Mouse (Mus musculus): ENCODE results near the gene Prdm16. TPM values are rescaled to one million over a fixed set of nuclear protein-coding genes. Genes with fewer than 3 reads are reported as not detected.

Prdm16 gene
- polyA plus RNA-seq, 1 experiment from 2014 or later: 20.8 TPM

GRCm38 (mm10) chr4:154661256-154661655, 24.6 kb upstream of the Prdm16 start:
- H3K36me3 ChIP-seq: no peaks in the 10 kb centered on the region
- 33% methylated on average over 6 of the region's 6 CpGs for WGBS
- no peak overlapping the region for H3K27ac ChIP-seq
- no peak for ATAC-seq (ENCODE audit: insufficient read depth, low FRiP score, low read depth)
- no peak overlapping the region for H3K9ac ChIP-seq
- no peak overlapping the region for H3K4me2 ChIP-seq
- H3K4me1 ChIP-seq: no peaks in the 10 kb centered on the region
- no peak overlapping the region for H3K4me3 ChIP-seq (replicated peaks)
- no peaks in the 10 kb centered on the region for H3K9me3 ChIP-seq
- no peaks in the 10 kb centered on the region; the same call in 1 of the 2 replicates for H3K27me3 ChIP-seq (replicated peaks)

DNA sequence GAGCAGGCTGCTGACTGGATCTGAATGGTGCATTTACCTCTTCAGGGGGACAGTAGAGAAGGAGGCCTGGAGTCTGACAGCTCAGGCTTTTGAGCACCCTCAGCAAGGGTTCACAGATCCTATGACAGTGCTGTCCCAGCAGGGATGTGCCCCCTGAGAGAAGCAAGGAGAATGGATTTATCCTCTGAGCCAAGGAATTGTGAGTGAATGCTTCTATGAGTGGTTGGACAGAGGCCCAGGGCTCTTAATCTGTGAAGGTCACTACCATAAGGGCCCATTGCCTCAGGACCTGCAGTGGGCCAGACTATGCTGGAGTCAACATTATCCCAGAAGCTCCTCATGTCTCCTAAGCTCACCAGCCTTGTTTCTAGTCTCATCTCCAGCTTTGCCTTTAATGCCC, 23.4 kb upstream of the Prdm16 start:
- H3K9ac ChIP-seq: no peak overlapping the region
- H3K27ac ChIP-seq: no peak overlapping the region
- H3K4me3 ChIP-seq (replicated peaks): no peak overlapping the region
- ATAC-seq (ENCODE audit: insufficient read depth, low FRiP score, low read depth): no peak
- H3K27me3 ChIP-seq (replicated peaks): no peaks in the 10 kb centered on the region
- H3K4me2 ChIP-seq: no peak overlapping the region
- no peaks in the 10 kb centered on the region for H3K9me3 ChIP-seq
- H3K4me1 ChIP-seq: no peaks in the 10 kb centered on the region
- H3K36me3 ChIP-seq: no peaks in the 10 kb centered on the region

DNA sequence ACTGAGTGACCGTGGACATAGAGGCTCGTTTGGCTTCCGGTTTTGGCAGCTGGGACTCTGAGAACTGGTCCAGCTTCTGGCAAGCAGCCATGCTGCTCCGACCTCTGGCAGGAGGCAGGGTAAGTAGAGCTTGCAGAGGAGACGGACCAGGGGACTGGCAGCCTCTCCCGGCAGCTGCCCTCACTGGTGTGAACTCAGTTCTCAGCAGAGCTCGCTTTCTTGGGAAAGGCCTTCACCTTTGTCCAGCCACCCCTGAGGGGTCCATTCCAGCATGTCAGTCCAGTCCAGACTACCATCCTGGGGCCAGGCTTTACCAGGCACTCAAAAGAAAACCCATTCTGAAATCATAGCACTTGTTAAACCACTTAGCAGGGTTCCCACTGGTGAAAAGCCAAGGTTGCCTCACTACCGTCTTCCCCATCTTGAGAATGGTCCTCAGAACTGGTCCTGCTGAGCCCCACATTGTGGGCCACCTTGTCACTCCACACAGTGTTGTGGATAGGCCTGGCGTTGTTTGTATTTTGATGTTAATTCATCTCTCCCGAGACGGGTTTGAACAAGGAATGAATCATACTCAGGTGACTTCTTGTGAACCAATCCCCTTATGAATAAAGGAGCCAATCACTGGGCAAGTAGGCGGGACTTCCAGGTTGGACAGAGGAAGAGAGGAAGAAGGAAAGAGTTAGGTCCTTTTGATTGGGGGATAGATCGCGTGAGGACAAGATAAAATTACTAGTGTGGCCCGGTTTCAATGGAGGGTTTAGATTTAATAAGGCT, 18.6 kb upstream of the Prdm16 start:
- ATAC-seq (ENCODE audit: insufficient read depth, low FRiP score, low read depth): no peak

DNA sequence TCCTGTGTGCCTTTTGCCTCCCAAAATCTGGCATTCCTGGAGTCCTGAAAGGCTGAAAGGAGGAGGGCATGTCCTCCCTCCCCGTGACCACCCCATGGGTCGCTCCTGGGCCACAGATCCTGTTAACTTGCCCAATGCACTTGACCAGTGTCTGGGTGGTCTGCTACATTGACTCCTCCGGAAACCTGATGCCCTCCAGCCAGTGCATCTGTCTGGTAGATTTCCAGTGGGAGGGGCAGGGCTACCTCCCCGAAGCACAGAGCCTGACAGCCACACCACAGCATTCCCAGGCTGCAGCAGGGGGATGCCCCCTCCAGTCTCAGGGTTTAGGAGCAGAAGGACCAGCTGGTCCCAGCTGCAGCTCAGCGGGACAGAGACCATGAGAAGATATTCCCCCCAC, 15.8 kb upstream of the Prdm16 start:
- no peak overlapping the region for H3K4me2 ChIP-seq
- no peaks in the 10 kb centered on the region for H3K9me3 ChIP-seq
- H3K36me3 ChIP-seq: no peaks in the 10 kb centered on the region
- H3K27me3 ChIP-seq (replicated peaks): no peaks in the 10 kb centered on the region
- H3K27ac ChIP-seq: no peak overlapping the region
- 14% methylated on average over 5 of the region's 5 CpGs for WGBS
- ATAC-seq (ENCODE audit: insufficient read depth, low FRiP score, low read depth): no peak
- no peak overlapping the region for H3K4me3 ChIP-seq (replicated peaks)
- H3K4me1 ChIP-seq: no peaks in the 10 kb centered on the region
- H3K9ac ChIP-seq: no peak overlapping the region

More for the DNA sequence above, 18.6 kb upstream of the Prdm16 start:
- Histone ChIP-seq H3K4me2 (no peak overlapping the region), H3K4me1 (no peaks in the 10 kb centered on the region), H3K36me3 (no peaks in the 10 kb centered on the region), H3K27me3 (replicated peaks) (no peaks in the 10 kb centered on the region), H3K9me3 (no peaks in the 10 kb centered on the region), H3K9ac (no peak overlapping the region), H3K27ac (no peak overlapping the region), H3K4me3 (replicated peaks) (no peak overlapping the region)
- WGBS: 75% methylated on average over 15 of the region's 15 CpGs

GRCm38 (mm10) chr4:154649083-154649747, 12.5 kb upstream of the Prdm16 start:
- H3K27me3 ChIP-seq (replicated peaks): peaks cover 5% of the 10 kb centered on the region; the same call in 1 of the 2 replicates
- no peaks in the 10 kb centered on the region for H3K9me3 ChIP-seq
- H3K36me3 ChIP-seq: no peaks in the 10 kb centered on the region
- no peak overlapping the region for H3K4me3 ChIP-seq (replicated peaks)
- no peak overlapping the region for H3K9ac ChIP-seq
- WGBS: 81% methylated on average over 19 of the region's 19 CpGs
- no peak for ATAC-seq (ENCODE audit: insufficient read depth, low FRiP score, low read depth)
- H3K4me1 ChIP-seq: no peaks in the 10 kb centered on the region
- no peak overlapping the region for H3K4me2 ChIP-seq
- H3K27ac ChIP-seq: no peak overlapping the region

GRCm38 (mm10) chr4:154642496-154642895, 5.8 kb upstream of the Prdm16 start:
- peaks cover 69% of the 10 kb centered on the region for H3K27me3 ChIP-seq (replicated peaks)

DNA sequence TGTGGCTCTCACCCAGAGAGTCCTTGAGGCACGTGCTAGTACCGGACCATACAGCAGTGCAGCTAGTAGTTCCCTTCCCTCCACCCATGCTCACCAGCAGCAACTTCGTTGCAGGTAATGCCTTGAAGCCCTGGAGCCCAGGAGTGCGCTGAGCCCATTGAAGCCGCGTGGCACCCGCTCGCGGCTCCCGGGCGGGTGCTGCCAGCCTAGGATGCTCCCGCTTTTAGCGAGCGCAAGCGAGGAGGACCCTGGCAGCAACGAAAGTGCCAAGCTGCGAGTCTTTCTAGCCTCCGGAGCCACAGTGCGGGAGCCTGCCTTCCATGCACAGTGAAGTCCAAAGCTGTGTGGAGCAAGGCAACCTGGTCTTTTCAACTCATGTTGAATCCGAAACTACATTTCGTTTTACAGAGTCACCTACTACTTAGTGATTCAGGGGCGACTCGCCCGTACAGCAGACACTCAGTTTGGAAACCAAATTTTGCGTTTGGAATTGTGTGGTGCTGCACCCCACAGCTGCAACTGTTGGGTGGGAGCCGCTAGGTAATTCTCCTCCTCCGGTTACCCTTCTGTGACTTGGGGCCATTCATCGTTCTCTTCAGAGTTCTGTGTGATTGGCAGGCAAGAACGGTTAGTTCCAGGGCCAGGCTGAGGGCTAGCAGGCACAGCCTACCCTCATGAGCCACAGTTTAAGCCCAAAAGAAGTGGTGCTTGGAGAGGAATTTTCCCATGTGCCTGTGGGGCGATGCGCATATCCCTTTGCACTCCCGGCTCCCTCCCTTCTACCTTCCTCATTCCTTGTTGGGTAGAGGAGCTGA, 4.8 kb upstream of the Prdm16 start:
- H3K27me3 ChIP-seq (replicated peaks): peaks cover 76% of the 10 kb centered on the region
- whole genome bisulfite sequencing: 15% methylated on average over 32 of the region's 32 CpGs
- H3K4me1 ChIP-seq: peaks cover 5% of the 10 kb centered on the region; the same call in 1 of the 2 replicates
- no peak for ATAC-seq (ENCODE audit: insufficient read depth, low FRiP score, low read depth)
- H3K36me3 ChIP-seq: no peaks in the 10 kb centered on the region
- no peak overlapping the region for H3K9ac ChIP-seq
- H3K9me3 ChIP-seq: no peaks in the 10 kb centered on the region
- H3K27ac ChIP-seq: no peak overlapping the region
- H3K4me2 ChIP-seq: no peak overlapping the region
- H3K4me3 ChIP-seq (replicated peaks): no peak overlapping the region

More at GRCm38 (mm10) chr4:154642496-154642895, 5.8 kb upstream of the Prdm16 start:
- 18% methylated on average over 6 of the region's 6 CpGs for WGBS
- Histone ChIP-seq H3K4me3 (replicated peaks) (no peak overlapping the region), H3K27ac (no peak overlapping the region), H3K4me2 (no peak overlapping the region), H3K4me1 (no peaks in the 10 kb centered on the region), H3K9ac (no peak overlapping the region), H3K9me3 (no peaks in the 10 kb centered on the region), H3K36me3 (no peaks in the 10 kb centered on the region)
- ATAC-seq (ENCODE audit: insufficient read depth, low FRiP score, low read depth): no peak

DNA sequence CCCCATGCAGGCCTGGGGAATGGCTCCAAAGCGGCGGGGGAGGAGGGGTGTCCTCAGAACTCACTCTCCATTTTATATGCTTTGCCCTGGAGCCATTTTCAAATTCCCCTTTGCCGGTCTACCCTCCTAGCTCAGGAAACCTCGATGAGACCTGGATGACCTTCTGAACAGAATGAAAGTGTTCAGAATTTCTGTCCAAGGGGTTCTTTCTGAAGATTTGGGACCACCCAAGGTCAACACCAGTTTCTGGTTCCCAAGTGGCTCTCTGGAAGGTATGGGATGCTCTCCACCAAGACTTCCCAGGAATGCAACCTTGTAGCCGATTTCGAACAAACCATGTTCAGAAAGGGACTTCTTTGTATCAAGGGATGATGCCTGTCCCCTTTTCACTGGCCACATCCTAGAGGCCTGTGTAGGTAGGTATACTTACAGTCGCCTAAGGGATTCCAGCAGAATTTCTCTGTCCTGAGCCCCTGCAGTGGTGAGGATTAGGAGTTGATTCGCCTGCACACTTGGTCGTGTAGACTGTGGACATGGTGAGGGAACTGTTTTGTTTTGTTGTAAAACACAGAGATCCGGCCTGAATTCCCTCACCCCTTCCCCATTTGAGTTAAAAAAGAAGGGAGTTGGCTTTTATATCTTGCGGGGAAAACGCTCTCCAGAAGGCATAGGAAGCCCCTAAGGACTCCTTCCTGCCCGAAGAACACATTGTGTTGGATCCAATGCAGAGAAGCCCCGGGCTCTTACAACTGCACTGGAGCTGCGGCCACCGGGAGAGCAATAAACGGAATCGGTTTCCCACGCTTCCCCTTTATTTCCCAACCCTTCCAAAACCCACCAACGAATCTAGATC, 4.0 kb upstream of the Prdm16 start:
- Histone ChIP-seq H3K27ac (no peak overlapping the region), H3K4me1 (peaks cover 5% of the 10 kb centered on the region; the same call in 1 of the 2 replicates), H3K4me2 (no peak overlapping the region), H3K27me3 (replicated peaks) (peaks cover 78% of the 10 kb centered on the region), H3K4me3 (replicated peaks) (no peak overlapping the region), H3K9ac (no peak overlapping the region), H3K9me3 (no peaks in the 10 kb centered on the region), H3K36me3 (no peaks in the 10 kb centered on the region)
- no peak for ATAC-seq (ENCODE audit: insufficient read depth, low FRiP score, low read depth)
- WGBS: 15% methylated on average over 20 of the region's 20 CpGs

DNA sequence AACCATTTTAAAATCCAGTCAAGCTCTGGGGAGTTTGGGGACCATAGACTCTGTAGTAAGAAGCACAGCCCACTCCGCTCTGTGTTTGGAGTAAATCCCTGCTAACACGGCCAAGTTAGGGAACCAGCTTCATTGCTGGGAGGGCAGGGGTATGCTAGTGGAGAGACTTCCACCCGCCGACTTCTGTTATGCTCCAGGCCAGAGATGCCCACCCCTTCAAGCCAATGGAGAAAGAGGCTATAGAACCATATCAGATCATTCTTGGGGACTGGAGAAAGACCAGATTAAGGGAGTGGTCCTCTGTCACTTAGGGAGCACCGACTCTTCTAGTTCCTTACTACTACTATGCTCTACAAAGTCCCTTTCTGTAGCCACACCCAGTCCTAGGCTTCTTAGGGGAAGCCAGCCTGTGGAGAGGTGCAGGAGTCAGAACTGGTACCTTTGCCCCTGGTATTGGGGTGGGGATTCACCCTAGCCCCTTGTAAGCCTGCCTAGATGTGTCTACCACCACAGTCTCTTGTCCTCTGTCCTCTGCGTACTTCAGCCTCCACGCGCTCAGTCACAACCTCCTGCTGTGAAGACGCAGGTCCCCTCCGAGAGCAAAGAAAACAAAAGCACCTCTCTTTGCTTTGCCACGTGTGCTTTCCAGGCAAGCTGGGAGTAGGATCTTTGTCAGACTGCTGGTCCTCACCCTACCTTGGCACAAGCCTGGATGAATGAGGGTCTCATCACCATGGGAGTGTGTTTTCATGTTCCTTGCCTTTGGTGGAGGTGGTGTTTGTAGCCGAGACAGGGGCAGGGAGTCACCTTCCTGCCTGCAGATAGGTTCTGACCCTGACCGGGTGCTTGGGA, 3.1 kb upstream of the Prdm16 start:
- 13% methylated on average over 13 of the region's 13 CpGs for WGBS
- no peak overlapping the region for H3K27ac ChIP-seq
- H3K4me2 ChIP-seq: peak overlapping the region; percentile 35
- no peak for ATAC-seq (ENCODE audit: insufficient read depth, low FRiP score, low read depth)
- H3K9me3 ChIP-seq: no peaks in the 10 kb centered on the region
- H3K27me3 ChIP-seq (replicated peaks): peaks cover 81% of the 10 kb centered on the region
- H3K4me1 ChIP-seq: peaks cover 12% of the 10 kb centered on the region; the same call in 1 of the 2 replicates
- H3K4me3 ChIP-seq (replicated peaks): no peak overlapping the region
- no peak overlapping the region for H3K9ac ChIP-seq
- no peaks in the 10 kb centered on the region for H3K36me3 ChIP-seq

DNA sequence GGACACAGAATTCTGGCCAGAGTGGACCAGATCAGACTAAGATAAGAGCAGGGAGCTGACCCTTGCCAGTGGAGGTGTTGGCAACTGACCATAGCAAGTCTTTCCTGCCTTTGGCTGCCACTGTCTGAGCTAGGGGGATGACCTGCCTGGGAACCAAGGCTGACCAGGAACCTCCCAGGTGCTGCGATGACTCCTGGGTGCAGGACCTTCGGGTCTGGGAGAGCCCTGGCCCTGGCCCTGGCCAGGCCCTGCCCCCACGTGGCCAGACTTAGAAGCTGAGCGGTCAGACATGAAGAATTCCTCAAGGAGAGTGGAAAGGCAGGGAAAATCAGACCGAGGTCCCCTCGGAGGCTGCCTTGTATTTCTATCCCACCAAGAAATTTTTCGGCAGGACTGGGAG, 2.5 kb upstream of the Prdm16 start:
- no peak for ATAC-seq (ENCODE audit: insufficient read depth, low FRiP score, low read depth)
- no peak overlapping the region for H3K27ac ChIP-seq
- peaks cover 16% of the 10 kb centered on the region; the same call in 1 of the 2 replicates for H3K4me1 ChIP-seq
- H3K9me3 ChIP-seq: no peaks in the 10 kb centered on the region
- 4% methylated on average over 7 of the region's 7 CpGs for WGBS
- H3K27me3 ChIP-seq (replicated peaks): peaks cover 86% of the 10 kb centered on the region
- H3K4me2 ChIP-seq: peak overlapping the region; percentile 35
- no peaks in the 10 kb centered on the region for H3K36me3 ChIP-seq
- H3K4me3 ChIP-seq (replicated peaks): no peak overlapping the region
- H3K9ac ChIP-seq: no peak overlapping the region

All from stomach, embryonic 15.5 days (tissue).